Mouse (Mus musculus): Measurements from ENCODE around the gene Padi2.

The Padi2 gene

DNA sequence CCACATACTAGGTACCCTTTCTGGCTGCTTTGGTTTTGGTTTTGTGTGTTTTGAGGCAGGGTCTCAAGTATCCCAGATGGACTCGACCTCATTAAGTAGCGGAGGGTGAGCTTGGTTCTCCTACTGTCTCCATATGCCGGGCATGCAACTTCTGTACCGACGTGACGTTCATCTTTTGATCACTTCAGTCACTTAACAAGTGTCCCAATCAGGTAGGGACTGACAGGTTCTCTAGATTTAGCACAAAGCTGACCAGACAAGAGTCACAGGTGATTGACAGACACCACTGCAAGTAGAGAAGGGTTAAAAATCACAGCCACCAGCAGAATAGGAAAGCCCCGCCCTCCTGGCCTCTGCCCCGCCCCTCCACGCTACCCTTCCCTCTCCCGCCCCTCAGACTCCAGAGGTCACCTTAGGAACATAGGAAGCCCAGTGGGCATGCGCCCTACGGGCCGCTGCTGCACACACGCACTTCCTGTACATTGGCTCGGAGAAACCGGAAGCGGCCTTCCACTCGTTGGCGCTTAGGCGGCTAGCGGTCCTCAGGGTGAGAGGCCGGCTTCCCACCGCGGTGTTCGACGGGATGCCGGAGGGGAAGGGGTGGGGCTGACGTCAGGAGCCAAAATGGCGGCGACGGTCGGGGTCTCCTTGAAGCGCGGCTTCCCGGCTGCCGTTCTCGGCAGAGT is 54.8 kb downstream of the Padi2 start, which contains the start of gene Sdhb:
Sdhb (plus strand) TSS at position 423 of the 686 bp plus-strand sequence.
- DNase-seq = peak; percentile 100

DNA sequence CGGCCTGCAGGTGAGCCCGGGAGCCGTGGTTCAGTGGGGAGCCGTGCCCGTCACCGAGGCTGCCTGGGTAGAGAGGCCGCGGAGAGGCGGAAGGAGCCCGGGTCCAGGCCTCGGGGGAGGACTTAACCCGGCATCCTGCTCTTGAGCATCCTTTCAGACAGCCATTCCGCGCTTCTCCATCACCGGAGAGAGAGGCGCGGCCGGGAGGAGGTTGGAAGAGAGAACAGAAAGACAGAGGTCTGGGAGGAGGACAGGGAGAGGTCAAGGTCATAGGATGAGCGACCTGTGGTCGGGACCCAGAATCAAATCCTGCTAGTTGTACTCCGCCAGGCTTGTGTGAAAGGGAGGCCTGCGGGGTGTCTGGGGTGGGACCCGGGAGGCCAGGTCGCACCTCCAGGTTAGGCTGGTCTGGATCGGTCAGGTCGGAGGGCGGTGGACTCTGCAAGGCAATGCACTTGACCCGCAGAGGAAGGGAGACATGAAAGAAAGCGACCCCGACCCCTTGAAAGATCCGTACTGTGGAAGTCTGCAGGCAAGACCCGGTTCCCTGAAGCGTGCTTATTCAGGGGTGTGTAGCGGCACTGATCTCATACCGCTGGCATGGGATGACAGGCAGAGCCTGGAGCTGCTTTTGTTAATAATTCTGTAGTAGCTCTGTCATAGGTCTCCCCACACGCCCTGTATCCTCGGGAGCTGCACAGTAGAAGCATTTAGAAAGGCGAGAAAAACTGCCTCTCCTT is 55.5 kb downstream of the Padi2 start:
- DNase-seq = no peak

DNA sequence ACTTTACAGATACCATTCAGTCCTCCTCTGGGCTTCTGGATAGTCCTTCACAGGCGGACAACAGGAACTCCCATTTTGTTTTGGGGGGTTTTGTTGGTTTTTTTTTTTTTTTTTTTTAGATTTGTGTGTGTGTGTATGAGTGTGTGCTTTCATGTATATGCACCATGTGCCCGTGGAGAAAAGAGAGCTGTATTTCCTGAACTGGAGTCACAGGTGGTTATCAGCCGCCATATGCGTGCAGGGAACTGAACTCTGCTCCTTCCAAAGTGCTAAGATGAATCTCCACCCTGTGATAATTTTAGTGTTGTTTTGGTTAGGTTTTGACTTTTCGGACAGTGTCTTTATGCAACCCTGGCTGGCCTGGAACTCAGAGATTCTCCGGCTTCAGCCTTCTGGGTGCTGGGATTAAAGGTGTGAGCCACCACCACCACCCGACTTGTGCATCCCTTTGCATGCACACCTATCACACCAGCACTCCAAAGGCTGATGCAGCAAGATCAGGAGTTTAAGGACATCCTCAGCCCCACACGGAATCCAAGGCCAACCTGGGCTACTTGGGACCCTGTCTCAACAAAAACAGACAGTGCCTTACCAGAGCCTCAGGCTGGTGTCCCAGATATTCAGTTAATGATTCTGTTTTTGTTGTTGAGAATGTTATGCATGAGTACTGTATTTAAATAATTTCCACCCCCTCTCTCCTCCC is 56.2 kb downstream of the Padi2 start:
- DNase-seq = no peak

DNA sequence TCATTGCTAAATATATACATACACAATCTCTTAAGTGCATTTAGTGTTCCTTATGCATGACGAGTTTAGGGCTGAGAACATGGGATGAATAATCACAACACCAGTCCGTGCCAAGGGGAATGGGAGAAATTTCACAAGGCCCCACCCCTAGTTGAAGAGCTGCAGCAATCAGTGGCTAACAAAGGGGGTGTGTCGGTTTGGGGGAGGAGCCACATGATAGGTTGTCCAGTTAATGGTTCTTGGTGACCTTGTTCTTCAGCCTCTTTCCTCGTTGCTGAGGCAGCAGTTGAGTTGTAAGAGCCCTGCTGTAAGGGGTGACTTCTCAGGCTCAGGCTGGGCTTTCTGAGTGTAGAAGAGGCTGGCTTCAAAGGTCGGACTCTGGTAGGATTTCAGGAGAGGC is 56.8 kb downstream of the Padi2 start:
- DNase-seq = no peak

DNA sequence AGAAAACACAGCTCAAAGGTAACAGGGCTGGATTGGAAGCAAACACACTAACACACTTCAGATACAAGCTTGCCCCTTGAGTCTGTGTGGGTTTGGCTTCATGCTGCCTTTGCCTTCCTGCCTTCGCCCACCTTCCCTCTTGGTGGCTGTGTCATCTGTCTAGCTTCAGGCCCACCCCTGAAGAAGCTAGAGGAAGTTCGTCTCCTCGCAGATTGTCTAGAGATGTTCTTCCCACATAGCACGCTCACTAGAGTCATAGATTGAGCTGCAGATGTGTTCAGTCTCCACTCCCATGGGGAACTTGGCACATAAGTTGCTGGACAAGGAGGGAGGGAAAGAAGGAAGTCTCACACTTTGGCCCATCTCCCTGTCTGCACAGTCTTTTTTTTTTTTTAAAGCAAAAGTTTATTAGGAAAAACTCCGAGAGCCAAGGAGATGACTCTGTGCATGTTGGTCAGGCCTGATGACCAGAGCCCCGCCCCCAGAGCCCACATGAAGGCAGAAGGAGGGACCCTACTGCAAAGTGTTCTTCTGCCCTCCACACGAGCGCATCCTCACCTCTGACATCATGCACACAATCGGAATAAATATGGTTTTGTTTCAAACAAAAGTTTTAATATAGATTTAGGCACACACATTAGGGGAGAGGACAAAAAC is 57.9 kb downstream of the Padi2 start:
- DNase-seq = no peak

DNA sequence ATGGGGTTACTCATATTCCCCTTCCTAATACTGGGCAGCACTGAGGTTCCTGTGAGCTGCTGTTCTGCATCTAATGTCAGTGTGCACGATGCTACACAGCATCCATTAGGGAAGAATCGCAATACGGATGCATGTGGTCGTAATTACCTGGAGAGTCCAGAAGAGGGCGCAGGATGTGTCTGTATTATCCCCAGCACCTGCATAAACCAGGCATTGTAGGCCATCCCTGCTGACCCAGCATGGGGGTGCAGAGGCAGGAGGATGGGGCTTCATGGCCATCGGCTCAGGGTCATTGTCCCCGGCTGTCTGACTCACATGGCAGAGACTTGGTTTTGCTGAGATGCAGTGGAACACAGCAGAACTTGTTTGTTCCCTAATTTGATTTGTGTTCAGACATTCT is 58.5 kb downstream of the Padi2 start:
- DNase-seq = peak; percentile 82

DNA sequence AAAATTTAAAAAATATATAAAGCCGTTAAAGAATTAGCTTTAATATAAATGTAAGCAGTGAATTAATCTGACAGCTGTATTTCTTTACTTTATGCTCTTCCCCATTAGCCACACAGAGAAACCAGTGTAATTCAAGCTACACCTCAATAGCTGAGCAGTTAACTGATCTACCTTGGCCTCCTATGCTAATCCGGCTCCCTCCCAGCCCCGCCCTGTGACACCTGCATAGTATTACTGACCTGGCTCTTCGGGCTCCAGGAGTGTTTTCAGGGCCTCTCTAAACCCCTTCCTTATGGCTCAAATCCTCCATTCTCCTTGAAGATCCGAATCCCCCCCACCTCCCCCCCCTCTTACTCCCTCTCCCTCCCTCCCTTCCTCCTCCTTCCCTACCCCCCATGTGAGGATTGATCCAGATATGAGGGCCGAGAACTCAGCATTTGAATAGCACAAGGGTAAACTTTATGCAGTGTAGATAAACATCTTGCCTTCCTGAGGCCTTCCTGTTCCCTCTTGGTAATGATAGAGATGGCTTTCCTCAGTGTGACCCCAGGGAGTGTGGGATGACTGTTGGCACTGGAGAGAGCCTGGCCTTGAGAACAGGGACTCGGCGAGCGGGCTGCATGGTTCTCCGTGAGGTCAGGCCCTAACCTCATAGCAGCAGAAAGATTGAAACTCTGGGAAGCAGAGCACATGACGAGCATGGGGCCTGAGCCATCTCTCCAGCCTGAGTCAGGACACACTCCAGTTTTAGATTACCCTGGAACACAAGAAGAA is 61.4 kb downstream of the Padi2 start:
- no peak for DNase-seq

DNA sequence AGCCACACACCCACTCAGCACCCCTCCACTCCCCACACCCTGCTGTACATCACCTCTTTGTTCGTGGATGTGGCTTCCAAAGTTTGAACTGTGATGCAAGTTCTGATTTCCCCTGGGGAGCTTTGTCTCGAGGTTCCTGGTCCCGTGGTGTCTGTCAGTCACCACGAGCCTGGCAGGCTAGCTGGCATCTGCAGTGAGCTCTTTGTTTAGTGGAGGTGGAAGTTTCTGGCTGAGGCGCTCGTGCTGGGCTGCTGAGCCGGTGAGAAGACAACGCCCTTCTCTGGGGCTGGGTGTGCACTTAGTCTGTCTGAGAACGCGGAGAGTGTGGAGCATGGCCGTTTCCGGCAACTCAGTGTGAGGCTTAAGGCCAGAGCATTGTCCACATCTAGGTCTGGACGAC is 65.5 kb downstream of the Padi2 start:
- DNase-seq = no peak

DNA sequence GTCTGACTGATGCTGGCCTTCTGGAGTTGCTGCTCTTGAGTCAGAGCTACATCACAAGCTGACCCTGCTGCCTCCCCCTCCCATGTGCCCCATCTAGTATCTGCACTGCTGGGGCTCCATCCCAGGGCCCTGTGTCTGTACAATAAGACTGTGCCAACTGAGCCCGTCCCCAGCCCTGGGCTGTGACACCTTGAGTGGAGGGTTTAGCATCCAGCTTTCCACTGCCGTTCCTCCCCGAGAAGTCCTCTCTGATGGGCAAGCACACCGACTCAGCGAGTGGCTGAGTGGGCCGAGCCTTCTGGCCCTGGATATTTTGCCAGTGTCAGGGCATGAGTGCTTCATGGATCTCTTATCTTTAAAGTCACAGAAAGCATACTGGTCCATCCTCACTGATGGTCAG is 68.3 kb downstream of the Padi2 start:
- no peak for DNase-seq

DNA sequence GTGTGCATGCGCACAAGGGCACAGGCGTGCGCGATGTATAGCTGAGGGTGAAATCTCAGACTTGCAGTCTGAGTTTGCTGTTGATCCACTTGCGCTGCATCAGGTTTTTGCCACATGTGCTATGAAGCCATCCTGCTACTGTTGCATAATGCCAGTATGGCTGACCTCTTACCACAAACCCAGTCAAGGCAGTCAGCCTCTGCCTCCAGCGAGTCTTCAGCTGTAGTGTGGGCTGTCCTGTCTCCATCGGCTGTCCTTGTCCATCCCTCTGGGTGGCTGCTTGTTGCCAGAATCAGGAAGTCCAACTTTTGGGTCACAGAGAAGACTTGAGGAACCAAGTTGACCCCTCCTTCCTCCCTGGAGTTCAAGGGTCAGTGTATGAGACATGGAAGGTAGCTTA is 69.2 kb downstream of the Padi2 start:
- DNase-seq = no peak

DNA sequence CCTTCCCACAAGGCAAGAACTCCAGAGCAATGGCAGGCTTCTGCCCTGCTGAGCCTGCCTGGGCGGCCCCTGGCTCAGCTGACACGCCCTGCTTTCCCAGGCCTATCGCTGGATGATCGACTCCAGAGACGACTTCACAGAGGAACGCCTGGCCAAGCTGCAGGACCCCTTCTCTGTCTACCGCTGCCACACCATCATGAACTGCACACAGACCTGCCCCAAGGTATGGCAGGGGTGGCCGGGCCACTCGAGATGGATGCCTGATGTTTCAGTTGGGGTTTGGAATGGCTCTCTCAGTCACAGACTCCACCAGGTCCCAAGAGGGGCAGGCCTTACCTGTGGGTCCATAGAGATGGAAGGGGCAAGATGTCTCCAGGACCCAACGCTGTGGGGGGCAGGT is 71.1 kb downstream of the Padi2 start:
- DNase-seq = no peak

DNA sequence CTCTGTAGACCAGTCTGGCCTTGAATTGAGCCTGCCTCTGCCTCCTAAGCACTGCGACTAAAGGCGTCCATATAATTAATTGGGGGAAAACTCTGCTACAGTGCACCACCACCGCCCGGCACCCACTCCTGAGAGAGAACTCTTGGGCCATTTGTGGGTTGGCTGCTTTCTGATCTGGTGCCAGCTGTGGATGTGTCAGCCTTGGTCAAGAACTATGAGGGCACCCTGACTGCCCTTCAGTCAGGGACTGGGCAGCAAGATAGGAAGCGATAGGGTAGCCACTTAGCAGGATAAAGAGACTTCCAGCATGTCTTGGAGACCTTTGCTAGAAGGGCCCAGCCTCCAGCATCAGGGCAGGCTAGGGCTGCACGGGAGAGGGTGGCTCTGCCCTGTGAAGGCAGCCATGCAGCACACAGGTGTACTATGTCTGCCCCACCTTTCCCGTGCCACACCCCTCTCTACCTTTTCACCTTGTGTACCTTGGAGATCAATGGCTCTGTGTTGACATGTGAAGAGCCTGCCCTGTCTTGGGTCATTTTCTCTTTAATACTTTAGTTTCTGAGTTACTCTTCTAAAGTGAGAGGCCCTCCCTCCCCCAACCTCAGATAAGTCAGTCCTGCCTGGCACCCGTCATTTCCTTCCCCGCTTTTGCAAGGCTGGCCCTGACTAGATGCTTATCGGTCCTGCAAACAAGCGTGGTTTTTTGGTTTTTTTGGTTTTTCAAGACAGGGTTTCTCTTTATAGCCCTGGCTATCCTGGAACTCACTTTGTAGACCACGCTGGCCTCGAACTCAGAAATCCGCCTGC is 71.9 kb downstream of the Padi2 start:
- DNase-seq = no peak

DNA sequence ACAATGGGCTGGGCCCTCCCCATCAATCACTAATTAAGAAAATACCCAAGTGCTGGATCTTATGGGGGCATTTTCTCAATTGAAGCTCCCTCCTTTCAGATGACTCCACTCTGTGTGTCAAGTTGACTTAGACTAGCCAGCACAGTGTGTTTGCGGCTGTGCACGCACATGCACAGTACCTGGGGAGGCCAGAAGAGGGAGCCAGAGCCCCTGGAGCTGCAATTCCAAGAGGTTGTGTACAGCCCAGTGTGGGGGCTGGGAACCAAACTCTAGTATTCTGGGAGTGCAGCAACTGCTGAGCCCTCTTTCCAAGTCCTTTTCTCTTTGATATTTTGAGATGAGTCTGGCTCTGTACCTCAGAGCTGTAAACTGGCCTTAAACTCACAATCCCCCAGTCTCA is 75.5 kb downstream of the Padi2 start:
- DNase-seq = no peak

DNA sequence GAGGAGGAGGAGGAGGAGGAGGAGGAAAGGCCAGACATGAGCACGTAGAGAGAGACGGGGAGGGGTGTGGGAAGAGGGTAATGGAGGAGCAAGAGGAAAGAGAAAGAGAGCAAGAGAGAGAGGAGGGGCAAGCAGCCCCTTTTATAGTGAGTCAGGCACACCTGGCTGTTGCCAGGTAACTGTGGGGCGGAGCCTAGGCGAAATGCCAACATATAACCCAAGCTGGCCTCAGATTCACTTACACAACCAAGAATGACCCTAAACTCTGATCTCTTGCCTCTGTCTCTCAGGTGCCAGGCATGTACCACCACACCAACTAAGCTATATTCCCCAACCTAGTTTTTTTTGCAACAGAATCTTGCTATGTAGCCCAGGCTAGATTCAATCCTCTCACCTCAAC is 76.7 kb downstream of the Padi2 start:
- no peak for DNase-seq

DNA sequence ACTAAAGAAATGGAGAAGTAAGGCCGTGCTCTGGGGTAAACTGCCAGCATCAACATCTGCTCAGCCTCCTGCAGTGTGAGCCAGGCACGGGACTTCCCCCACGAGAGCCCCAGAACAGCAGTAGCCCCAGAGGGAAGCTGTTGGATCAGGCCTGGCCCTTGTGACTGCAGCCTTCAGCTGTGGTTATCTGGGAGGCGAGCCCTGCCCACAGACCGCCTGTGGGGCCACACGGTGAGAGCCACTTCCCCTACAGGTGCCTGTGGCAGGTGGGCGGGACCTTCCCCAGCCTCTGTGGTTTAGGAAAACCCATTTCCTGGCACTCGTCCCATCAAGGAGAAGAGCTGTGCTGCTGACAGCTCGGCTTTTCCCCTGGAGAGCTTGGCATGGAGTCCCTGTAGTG is 77.3 kb downstream of the Padi2 start:
- DNase-seq = no peak

DNA sequence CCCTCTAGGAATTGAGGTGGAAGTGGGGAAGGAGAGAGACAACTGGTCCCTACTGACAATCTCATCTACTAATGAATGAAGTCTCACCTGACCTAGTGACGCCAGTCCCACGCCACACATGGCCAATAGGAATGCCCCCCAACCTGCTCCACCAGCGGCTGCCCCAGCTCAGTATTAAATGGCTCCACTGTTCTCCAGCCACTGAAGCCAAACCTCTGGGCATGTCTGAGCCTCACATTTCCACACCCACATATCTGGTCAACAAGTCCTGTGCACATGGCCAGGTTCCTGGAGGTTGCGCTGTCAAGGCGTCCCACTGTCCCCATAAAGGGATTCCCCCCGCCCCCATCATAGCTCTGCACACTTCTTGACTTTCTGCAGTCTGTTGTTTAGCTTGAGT is 78.4 kb downstream of the Padi2 start:
- no peak for DNase-seq

DNA sequence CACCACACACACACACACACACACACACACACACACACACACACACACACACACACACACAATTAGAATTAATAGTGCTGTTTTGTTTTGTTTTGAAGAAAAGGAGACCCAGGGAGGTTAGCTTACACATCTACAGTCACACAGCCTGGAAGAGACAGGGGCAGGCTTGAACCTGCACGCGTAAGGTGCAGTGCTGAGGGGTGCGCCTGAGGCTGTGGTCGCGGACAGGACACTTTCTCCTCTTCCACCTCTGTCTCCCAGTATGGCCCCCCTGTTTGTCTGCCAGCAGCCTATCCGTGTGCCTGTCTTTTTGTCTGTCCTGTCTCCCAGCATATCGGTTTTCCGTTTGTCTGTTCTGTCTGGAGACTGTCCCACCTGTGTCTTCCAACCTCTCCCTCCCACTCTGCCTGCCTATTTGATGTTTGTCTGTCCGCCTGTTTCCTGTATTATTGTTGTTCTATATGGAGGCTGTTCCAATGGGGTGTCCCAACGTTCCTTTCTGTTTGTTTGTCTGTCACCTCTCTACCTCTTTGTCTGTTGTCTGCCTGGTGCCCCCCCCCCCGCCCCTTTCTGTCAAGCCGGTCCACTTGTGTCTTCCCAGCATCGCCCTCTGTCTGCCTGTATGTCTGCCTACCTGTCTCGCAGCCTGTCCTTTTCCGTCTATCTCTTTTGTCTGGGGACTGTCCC is 80.0 kb downstream of the Padi2 start:
- DNase-seq = peak; percentile 5

DNA sequence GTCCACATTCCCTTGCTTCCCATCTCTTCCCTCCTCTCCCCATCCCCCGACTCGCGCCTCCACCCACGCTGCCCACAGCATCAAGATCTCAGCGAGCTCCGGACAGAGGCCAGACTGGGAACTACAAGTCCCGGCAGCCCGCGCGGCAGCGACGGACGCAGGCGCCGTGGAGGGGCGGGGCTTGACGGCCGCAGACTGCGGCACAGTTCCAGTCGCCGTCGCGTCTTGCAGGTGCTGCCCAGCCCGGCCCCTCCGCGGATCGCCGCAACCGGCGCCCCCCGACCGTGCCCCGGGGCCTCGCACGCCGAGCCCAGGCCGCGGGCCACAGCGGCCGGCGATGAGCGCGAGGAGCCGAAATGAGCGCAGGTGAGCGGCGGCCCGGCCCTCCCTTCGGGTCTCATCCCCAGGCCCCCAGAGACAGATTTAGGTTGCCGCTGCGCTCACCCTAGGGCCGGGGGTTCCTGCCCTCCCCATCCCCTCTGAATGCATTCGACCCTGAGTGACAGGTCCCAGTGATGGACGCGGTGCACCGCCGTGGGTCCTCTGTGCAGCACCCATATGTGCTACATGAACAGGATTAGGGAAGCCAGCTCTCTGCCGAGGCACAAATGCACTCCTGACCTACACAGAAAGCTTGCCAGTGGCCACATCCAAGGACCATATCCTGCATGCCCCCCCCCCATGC is 80.7 kb downstream of the Padi2 start, which contains the start of gene Atp13a2:
Atp13a2 (plus strand) TSS at position 163 of the 685 bp plus-strand sequence.
- peak; percentile 94 for DNase-seq

DNA sequence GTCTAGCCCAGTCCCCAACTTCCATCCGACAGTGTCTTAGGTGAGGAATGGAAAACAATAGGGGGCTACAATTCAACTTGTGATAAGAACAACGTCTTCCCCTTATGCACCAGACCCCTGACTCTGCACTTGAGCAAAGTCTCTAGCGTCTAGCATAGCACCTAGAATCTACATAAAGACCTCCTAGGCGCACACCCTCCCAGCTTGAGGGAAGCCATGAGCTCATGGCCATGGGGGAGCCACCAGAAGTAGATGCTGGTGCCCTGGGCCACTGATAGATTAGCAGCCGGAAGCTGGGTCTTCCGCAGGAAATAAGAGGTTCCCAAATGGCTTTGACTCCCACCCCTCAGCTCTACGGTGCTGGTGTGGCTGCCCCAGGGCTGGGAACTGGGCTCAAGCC is 81.3 kb downstream of the Padi2 start:
- DNase-seq = no peak

DNA sequence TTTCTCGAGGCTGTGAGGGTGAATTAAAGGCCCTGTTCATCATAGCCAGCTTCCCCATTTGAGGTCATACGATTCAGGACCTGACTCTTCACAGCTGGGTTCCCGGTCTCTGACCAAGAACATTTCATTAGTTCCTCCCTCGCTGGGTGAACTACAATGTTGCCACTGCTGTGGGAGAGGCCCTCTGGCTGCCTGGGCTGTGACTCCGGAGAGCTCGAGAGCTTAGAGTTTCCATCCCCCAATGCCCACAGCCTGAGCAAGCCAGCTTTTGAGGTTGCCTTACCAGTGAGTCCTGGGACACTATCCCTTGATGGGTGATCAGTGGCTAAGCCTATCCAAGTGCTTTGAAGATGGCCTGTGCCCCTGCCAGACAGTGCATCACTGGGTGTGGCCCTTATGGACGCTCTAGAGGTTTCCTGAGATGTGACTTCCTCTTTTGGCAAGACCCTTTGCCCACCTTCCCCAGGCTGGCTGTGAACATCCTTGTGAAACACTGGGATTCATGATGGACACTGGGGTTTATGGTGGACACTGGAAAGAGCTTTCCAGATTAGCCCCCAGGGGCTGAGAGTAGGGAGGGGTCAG is 82.7 kb downstream of the Padi2 start:
- DNase-seq = no peak

All from embryo, embryonic 11 days (tissue).